Mouse (Mus musculus): ENCODE data around the gene Cxcl5.

GRCm38 (mm10) chr5:90760303-90760702 is 1.1 kb downstream of the Cxcl5 start:
- TF ChIP-seq CTCF (IDR thresholded peaks at IDR 0.05; ENCODE audit: low read depth) (no peak), EP300 (optimal IDR thresholded peaks at IDR 0.05) (no peak)
